Mouse (Mus musculus) liver, adult 10 weeks (tissue): Measurements from ENCODE around the gene Cyp2c29. TPM values are rescaled to one million over a fixed set of nuclear protein-coding genes. Genes with fewer than 3 reads are reported as not detected.

Experiments used
- polyA plus RNA-seq: library from polyadenylated mRNA; stranded (reverse); fragments of 350-450 nt; fragmentation: Illumina TruSeq; extraction: RNeasy Lipid Tissue Mini Kit (QIAGEN cat#74804); gene quantifications from one replicate; pipeline ENCODE4 v1.2.3, GENCODE M21; 2014; ENCODE audit warnings: low read depth, low replicate concordance

Gene Cyp2c29
- polyA plus RNA-seq: 4,657 TPM

DNA sequence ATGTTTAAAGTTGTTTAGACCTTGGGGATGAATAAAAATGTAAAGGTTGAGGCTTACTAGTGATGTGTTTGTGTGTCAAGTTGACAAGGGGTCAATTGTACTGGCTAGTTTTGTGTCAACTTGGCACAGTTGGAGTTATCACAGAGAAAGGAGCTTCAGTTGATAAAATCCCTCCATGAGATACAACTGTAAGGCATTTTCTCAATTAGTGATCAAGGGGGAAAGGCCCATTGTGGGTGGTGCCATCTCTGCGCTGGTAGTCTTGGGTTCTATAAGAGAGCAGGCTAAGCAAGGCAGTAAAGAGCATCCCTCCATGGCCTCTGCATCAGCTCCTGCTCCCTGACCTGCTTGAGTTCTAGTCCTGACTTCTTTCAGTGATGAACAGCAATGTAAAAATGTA, at the start of gene Cyp2c29:
Gene Cyp2c29 (plus strand): TSS at position 301 of the 400 bp plus-strand sequence.

Other genes starting within 250 kb of the Cyp2c29 start
- 0.40 TPM for gene Cyp2c65, start 208.4 kb upstream of the Cyp2c29 start, polyA plus RNA-seq
- gene Cyp2c66, start 155.5 kb upstream of the Cyp2c29 start, polyA plus RNA-seq: not detected
- 164 TPM for gene Cyp2c38, start 193.7 kb downstream of the Cyp2c29 start, polyA plus RNA-seq
- gene Cyp2c39, start 241.5 kb downstream of the Cyp2c29 start, polyA plus RNA-seq: 44.2 TPM